Mouse (Mus musculus): ENCODE measurements around the gene Rcvrn. TPM values are rescaled to one million over a fixed set of nuclear protein-coding genes. Genes with fewer than 3 reads are reported as not detected.

Rcvrn gene
- 0.22 TPM in 1 of 2 replicates, not detected in the other for polyA plus RNA-seq (2012; rRNA removed)

- TF ChIP-seq POLR2A (IDR thresholded peaks at IDR 0.05; ENCODE audit: borderline replicate concordance, extremely low read depth, low read depth, low read length), result no peak
- TF ChIP-seq CTCF (IDR thresholded peaks at IDR 0.05; ENCODE audit: insufficient read depth, low read length), result no peak
- DNase-seq, result no peak
- no peak within 1 kb of the TSS for H3K4me3 ChIP-seq (replicated peaks; ENCODE audit: extremely low read depth, low read depth, low read length)
- WGBS, result 68% methylated on average over 7 of the region's 7 CpGs
- no peaks in the 10 kb centered on the region for H3K4me1 ChIP-seq (ENCODE audit: control insufficient read depth, insufficient read depth, low read length)
Observed at GRCm38 (mm10) chr11:67694703-67695376, at the start of gene Rcvrn. Gene Rcvrn (plus strand): TSS chr11:67695326.

DNA sequence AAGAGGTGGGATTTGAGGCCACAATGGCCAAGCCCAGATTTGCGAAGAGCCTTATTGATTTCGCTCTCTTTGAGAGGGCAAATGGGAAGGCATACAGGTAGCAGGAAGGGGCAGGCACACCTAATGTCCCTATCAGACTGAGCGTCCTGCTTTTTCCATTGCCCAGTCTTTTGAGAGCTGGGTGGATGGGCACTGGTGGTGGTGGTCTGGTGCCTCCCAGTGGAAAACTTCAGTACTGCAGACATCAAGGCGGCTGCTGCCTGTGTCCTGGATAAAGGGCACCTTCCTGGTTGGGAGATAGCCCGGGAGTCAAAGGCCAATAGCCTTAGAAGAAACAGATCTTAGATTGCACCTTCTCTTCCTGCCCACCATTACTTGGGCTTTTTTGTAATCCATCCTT is 47.4 kb upstream of the Rcvrn start:
- WGBS, result 32% methylated on average over 5 of the region's 5 CpGs
- Histone ChIP-seq H3K4me3 (replicated peaks; ENCODE audit: extremely low read depth, low read depth, low read length) (no peak overlapping the region), H3K4me1 (ENCODE audit: control insufficient read depth, insufficient read depth, low read length) (no peaks in the 10 kb centered on the region)
- DNase-seq, result peak; percentile 69
- peak; percentile 83 for TF ChIP-seq CTCF (IDR thresholded peaks at IDR 0.05; ENCODE audit: insufficient read depth, low read length)
- no peak for TF ChIP-seq POLR2A (IDR thresholded peaks at IDR 0.05; ENCODE audit: borderline replicate concordance, extremely low read depth, low read depth, low read length)

GRCm38 (mm10) chr11:67648651-67649407 is 46.3 kb upstream of the Rcvrn start:
- 71% methylated on average over 11 of the region's 11 CpGs for WGBS
- H3K4me3 ChIP-seq (replicated peaks; ENCODE audit: extremely low read depth, low read depth, low read length), result no peak overlapping the region
- no peak for DNase-seq
- H3K4me1 ChIP-seq (ENCODE audit: control insufficient read depth, insufficient read depth, low read length), result no peaks in the 10 kb centered on the region
- TF ChIP-seq POLR2A (IDR thresholded peaks at IDR 0.05; ENCODE audit: borderline replicate concordance, extremely low read depth, low read depth, low read length) (no peak), CTCF (IDR thresholded peaks at IDR 0.05; ENCODE audit: insufficient read depth, low read length) (no peak)

- TF ChIP-seq POLR2A (IDR thresholded peaks at IDR 0.05; ENCODE audit: borderline replicate concordance, extremely low read depth, low read depth, low read length), result no peak
- no peak for DNase-seq
- WGBS, result 53% methylated on average over 10 of the region's 10 CpGs
- H3K4me1 ChIP-seq (ENCODE audit: control insufficient read depth, insufficient read depth, low read length), result no peaks in the 10 kb centered on the region
- H3K4me3 ChIP-seq (replicated peaks; ENCODE audit: extremely low read depth, low read depth, low read length), result no peak overlapping the region
Observed at GRCm38 (mm10) chr11:67649971-67650707, 45.0 kb upstream of the Rcvrn start.

DNA sequence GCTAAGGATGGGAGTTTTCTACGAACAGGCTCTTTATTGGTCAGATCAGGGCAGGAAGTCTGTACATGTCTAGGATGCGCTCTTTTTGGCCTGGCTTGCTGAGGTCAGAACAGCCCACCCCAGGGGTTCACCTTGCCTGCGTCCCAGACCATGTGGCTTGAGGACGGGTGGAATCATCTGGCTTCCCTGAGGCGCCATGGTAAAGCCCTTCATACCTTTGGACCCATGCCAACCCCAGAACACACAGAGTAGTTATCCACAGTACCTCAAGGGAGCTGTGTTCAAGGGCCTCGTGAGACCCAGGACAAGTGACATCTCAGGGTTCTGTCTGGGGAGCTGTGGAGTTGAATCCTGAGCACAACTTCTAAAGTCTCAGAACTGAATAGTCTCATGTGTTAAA is 43.4 kb upstream of the Rcvrn start:
- Histone ChIP-seq H3K4me3 (replicated peaks; ENCODE audit: extremely low read depth, low read depth, low read length) (no peak overlapping the region), H3K4me1 (ENCODE audit: control insufficient read depth, insufficient read depth, low read length) (no peaks in the 10 kb centered on the region)
- DNase-seq, result no peak
- 71% methylated on average over 6 of the region's 6 CpGs for WGBS
- TF ChIP-seq POLR2A (IDR thresholded peaks at IDR 0.05; ENCODE audit: borderline replicate concordance, extremely low read depth, low read depth, low read length) (no peak), CTCF (IDR thresholded peaks at IDR 0.05; ENCODE audit: insufficient read depth, low read length) (no peak)

GRCm38 (mm10) chr11:67652194-67652892 is 42.8 kb upstream of the Rcvrn start:
- H3K4me1 ChIP-seq (ENCODE audit: control insufficient read depth, insufficient read depth, low read length), result no peaks in the 10 kb centered on the region
- DNase-seq, result no peak
- peak; percentile 42 for TF ChIP-seq CTCF (IDR thresholded peaks at IDR 0.05; ENCODE audit: insufficient read depth, low read length)
- no peak for TF ChIP-seq POLR2A (IDR thresholded peaks at IDR 0.05; ENCODE audit: borderline replicate concordance, extremely low read depth, low read depth, low read length)
- WGBS, result 20% methylated on average over 14 of the region's 14 CpGs
- no peak overlapping the region for H3K4me3 ChIP-seq (replicated peaks; ENCODE audit: extremely low read depth, low read depth, low read length)

GRCm38 (mm10) chr11:67652893-67653255 is 42.3 kb upstream of the Rcvrn start:
- Histone ChIP-seq H3K4me1 (ENCODE audit: control insufficient read depth, insufficient read depth, low read length) (no peaks in the 10 kb centered on the region), H3K4me3 (replicated peaks; ENCODE audit: extremely low read depth, low read depth, low read length) (no peak overlapping the region)
- no peak for TF ChIP-seq POLR2A (IDR thresholded peaks at IDR 0.05; ENCODE audit: borderline replicate concordance, extremely low read depth, low read depth, low read length)
- TF ChIP-seq CTCF (IDR thresholded peaks at IDR 0.05; ENCODE audit: insufficient read depth, low read length), result no peak
- DNase-seq, result no peak
- 55% methylated on average over 6 of the region's 6 CpGs for WGBS

- 90% methylated on average over 9 of the region's 9 CpGs for WGBS
- no peak for DNase-seq
- no peaks in the 10 kb centered on the region for H3K4me1 ChIP-seq (ENCODE audit: control insufficient read depth, insufficient read depth, low read length)
- H3K4me3 ChIP-seq (replicated peaks; ENCODE audit: extremely low read depth, low read depth, low read length), result no peak overlapping the region
- TF ChIP-seq CTCF (IDR thresholded peaks at IDR 0.05; ENCODE audit: insufficient read depth, low read length), result no peak
- TF ChIP-seq POLR2A (IDR thresholded peaks at IDR 0.05; ENCODE audit: borderline replicate concordance, extremely low read depth, low read depth, low read length), result no peak
Observed at GRCm38 (mm10) chr11:67653521-67654090, 41.5 kb upstream of the Rcvrn start.

GRCm38 (mm10) chr11:67654514-67654913 is 40.6 kb upstream of the Rcvrn start:
- no peak for TF ChIP-seq POLR2A (IDR thresholded peaks at IDR 0.05; ENCODE audit: borderline replicate concordance, extremely low read depth, low read depth, low read length)
- TF ChIP-seq CTCF (IDR thresholded peaks at IDR 0.05; ENCODE audit: insufficient read depth, low read length), result no peak
- Histone ChIP-seq H3K4me1 (ENCODE audit: control insufficient read depth, insufficient read depth, low read length) (no peaks in the 10 kb centered on the region), H3K4me3 (replicated peaks; ENCODE audit: extremely low read depth, low read depth, low read length) (no peak overlapping the region)
- WGBS, result 91% methylated on average over 4 of the region's 4 CpGs
- no peak for DNase-seq

Measured in lung, adult 2 months (tissue).